Mouse (Mus musculus): ENCODE measurements around the gene Cela2a. TPM values are rescaled to one million over a fixed set of nuclear protein-coding genes. Genes with fewer than 3 reads are reported as not detected.
A peak's percentile ranks its signal among the peaks of the same experiment; 100 is the strongest.

Gene Cela2a
- polyA plus RNA-seq, 1 experiment from 2014 or later, result not detected

DNA sequence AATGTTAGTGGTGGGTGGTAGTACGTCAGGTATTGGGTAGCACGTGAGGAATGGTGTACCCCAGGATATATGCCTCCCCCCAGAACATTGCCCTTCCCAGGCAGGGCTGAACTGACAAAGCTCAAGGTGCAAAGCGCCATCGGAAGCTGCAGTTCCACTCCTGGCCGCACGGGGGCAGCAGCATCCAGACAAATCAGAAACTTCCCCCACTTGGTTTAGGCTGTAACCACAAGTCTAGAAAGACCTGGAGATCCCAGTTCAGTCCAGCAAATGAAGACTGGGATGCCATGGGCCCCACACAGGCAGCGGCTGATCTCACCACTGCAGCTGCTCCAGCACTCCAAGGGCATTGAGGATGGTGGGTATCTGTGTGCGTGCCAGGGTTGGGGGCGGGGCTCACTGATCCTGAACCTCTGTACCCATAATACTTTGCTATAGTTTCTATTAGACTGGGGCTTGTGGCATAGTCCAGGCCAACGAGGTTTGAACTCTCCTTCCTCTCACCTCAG is 31.5 kb upstream of the Cela2a start:
- Histone ChIP-seq H3K4me1 (peaks cover 6% of the 10 kb centered on the region), H3K27ac (replicated peaks) (peak overlapping the region; percentile 36; the same call in 1 of the 2 replicates), H3K27me3 (replicated peaks) (no peaks in the 10 kb centered on the region), H3K36me3 (peaks cover 48% of the 10 kb centered on the region), H3K4me2 (no peak overlapping the region), H3K4me3 (no peak overlapping the region), H3K9ac (0 out of 2 replicates have a peak overlapping the region, but pooled peaks have one; percentile 44), H3K9me3 (no peaks in the 10 kb centered on the region)
- 16% methylated on average over 10 of the region's 10 CpGs for WGBS
- ATAC-seq (ENCODE audit: extremely low read depth, insufficient number of reproducible peaks, low FRiP score, low TSS enrichment), result no peak

DNA sequence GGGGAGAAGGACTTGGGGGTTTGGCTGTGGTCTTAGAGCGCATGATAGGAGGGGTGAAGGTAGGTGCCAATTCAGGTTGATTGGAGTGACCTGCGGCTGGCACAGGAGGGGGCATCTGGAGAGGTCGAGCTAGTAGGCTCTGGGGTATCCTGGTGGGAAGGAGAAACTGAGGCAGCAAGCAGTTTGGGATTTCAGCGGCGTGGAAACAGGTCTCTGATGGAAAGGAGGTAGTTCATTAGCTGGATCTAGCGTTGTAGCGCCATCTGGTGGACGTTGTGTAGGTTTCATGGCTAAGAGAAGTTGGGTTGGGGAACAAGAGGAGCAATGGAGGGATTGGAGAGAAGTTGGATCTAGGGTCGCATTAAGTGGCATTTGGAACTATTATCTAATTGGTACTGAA is 27.5 kb upstream of the Cela2a start:
- Histone ChIP-seq H3K9ac (no peak overlapping the region), H3K36me3 (peaks cover 7% of the 10 kb centered on the region), H3K27ac (replicated peaks) (no peak overlapping the region), H3K27me3 (replicated peaks) (no peaks in the 10 kb centered on the region), H3K4me1 (peaks cover 6% of the 10 kb centered on the region), H3K9me3 (no peaks in the 10 kb centered on the region), H3K4me2 (no peak overlapping the region), H3K4me3 (no peak overlapping the region)
- ATAC-seq (ENCODE audit: extremely low read depth, insufficient number of reproducible peaks, low FRiP score, low TSS enrichment), result no peak
- WGBS, result 79% methylated on average over 9 of the region's 9 CpGs

DNA sequence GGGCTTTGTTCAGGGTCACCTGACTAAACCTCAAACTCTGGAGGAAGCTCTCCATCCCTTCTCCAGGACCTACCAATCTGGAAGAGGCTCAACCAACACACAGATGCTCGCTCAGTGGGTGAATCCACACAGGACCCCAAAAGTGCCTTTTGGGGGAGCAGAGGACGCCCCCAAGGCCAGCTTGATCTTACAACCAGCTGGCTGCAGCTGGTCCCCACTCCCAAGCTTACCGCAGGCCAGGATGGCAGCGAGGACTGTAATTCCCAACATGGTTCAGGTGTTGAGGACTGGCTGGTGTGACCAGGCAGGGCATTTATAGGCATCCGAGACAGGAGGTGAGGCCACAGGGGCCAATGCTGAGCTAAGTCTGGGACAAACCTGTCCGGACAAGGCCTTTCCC is 20.0 kb upstream of the Cela2a start, which contains the start of gene Ctrc:
TSS of gene Ctrc (minus strand) at position 361 of the 400 bp plus-strand sequence.
- Histone ChIP-seq H3K4me2 (no peak within 1 kb of the TSS), H3K27ac (replicated peaks) (no peak within 1 kb of the TSS), H3K9me3 (no peaks in the 10 kb centered on the region), H3K36me3 (no peaks in the 10 kb centered on the region), H3K4me1 (no peaks in the 10 kb centered on the region), H3K9ac (no peak within 1 kb of the TSS), H3K4me3 (no peak within 1 kb of the TSS), H3K27me3 (replicated peaks) (no peaks in the 10 kb centered on the region)
- WGBS, result 75% methylated on average over 6 of the region's 6 CpGs
- no peak for ATAC-seq (ENCODE audit: extremely low read depth, insufficient number of reproducible peaks, low FRiP score, low TSS enrichment)

- no peak for ATAC-seq (ENCODE audit: extremely low read depth, insufficient number of reproducible peaks, low FRiP score, low TSS enrichment)
- Histone ChIP-seq H3K9ac (no peak overlapping the region), H3K4me2 (no peak overlapping the region)
Measured at GRCm38 (mm10) chr4:141834536-141835095, 8.7 kb upstream of the Cela2a start.

DNA sequence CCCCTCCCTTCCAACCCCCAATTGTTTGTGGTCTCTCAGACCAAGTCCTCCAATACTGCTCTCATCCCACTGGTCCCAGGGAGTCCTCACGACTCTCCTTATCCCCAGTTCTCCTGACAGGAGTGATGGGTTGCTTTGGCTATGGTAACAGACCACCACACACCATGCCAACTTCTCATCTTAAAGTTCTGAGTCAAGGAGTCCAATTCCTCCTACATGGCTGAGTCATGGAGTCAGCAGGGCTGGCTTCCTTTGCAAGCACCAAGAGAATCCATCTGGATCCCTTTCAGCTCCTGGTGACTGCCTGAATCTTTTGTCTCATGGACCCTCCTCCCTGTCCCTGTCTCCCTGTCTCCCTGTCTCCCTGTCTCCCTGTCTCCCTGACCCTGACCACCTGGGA is 8.0 kb upstream of the Cela2a start:
- no peak overlapping the region for H3K27ac ChIP-seq (replicated peaks)
- H3K9me3 ChIP-seq, result no peaks in the 10 kb centered on the region
- 45% methylated on average over 1 of the region's 1 CpGs for WGBS
- 0 out of 2 replicates have a peak, but pooled peaks cover 3% of the 10 kb centered on the region for H3K4me1 ChIP-seq
- no peaks in the 10 kb centered on the region for H3K36me3 ChIP-seq
- no peak for ATAC-seq (ENCODE audit: extremely low read depth, insufficient number of reproducible peaks, low FRiP score, low TSS enrichment)
- no peak overlapping the region for H3K4me3 ChIP-seq
- no peak overlapping the region for H3K9ac ChIP-seq
- no peak overlapping the region for H3K4me2 ChIP-seq
- no peaks in the 10 kb centered on the region for H3K27me3 ChIP-seq (replicated peaks)

More at GRCm38 (mm10) chr4:141834536-141835095, 8.7 kb upstream of the Cela2a start:
- Histone ChIP-seq H3K27me3 (replicated peaks) (no peaks in the 10 kb centered on the region), H3K4me3 (no peak overlapping the region), H3K27ac (replicated peaks) (no peak overlapping the region), H3K4me1 (0 out of 2 replicates have a peak, but pooled peaks cover 3% of the 10 kb centered on the region), H3K9me3 (no peaks in the 10 kb centered on the region), H3K36me3 (no peaks in the 10 kb centered on the region)
- 45% methylated on average over 5 of the region's 5 CpGs for WGBS

GRCm38 (mm10) chr4:141831361-141831760 is 5.4 kb upstream of the Cela2a start:
- Histone ChIP-seq H3K4me1 (peaks cover 13% of the 10 kb centered on the region), H3K36me3 (no peaks in the 10 kb centered on the region), H3K9me3 (no peaks in the 10 kb centered on the region), H3K4me3 (no peak overlapping the region), H3K9ac (no peak overlapping the region), H3K4me2 (no peak overlapping the region), H3K27ac (replicated peaks) (no peak overlapping the region), H3K27me3 (replicated peaks) (no peaks in the 10 kb centered on the region)
- 78% methylated on average over 7 of the region's 7 CpGs for WGBS
- no peak for ATAC-seq (ENCODE audit: extremely low read depth, insufficient number of reproducible peaks, low FRiP score, low TSS enrichment)

DNA sequence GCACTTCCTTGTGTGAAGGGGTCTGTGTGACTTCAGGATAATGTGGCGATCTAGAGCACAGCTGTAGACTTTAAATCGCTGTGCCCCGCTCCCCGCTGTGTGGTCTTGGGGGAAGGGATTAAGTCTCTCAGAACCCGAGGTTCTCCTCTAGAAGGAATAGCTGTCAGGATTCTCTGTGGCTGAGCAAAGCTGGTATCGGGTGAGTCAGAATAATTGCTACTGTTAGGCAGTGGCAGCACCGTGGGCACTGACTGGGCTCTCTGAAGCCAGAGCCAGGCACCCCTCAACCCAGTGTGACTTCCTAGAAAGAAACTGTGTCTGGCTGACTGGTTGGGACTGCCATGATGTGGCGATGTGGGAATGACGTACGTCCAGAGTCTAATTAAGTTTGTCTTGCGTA is 4.4 kb upstream of the Cela2a start:
- no peak overlapping the region for H3K4me3 ChIP-seq
- peaks cover 13% of the 10 kb centered on the region for H3K4me1 ChIP-seq
- H3K27me3 ChIP-seq (replicated peaks), result no peaks in the 10 kb centered on the region
- no peak overlapping the region for H3K9ac ChIP-seq
- 60% methylated on average over 11 of the region's 11 CpGs for WGBS
- no peak overlapping the region for H3K4me2 ChIP-seq
- no peak for ATAC-seq (ENCODE audit: extremely low read depth, insufficient number of reproducible peaks, low FRiP score, low TSS enrichment)
- H3K27ac ChIP-seq (replicated peaks), result no peak overlapping the region
- no peaks in the 10 kb centered on the region for H3K9me3 ChIP-seq
- H3K36me3 ChIP-seq, result no peaks in the 10 kb centered on the region

GRCm38 (mm10) chr4:141828177-141828576 is 2.2 kb upstream of the Cela2a start:
- H3K4me3 ChIP-seq, result no peak overlapping the region
- H3K4me2 ChIP-seq, result no peak overlapping the region
- no peak overlapping the region for H3K9ac ChIP-seq
- H3K36me3 ChIP-seq, result no peaks in the 10 kb centered on the region
- 47% methylated on average over 4 of the region's 4 CpGs for WGBS
- no peak for ATAC-seq (ENCODE audit: extremely low read depth, insufficient number of reproducible peaks, low FRiP score, low TSS enrichment)
- H3K4me1 ChIP-seq, result peaks cover 11% of the 10 kb centered on the region
- H3K27me3 ChIP-seq (replicated peaks), result no peaks in the 10 kb centered on the region
- H3K27ac ChIP-seq (replicated peaks), result no peak overlapping the region
- no peaks in the 10 kb centered on the region for H3K9me3 ChIP-seq

GRCm38 (mm10) chr4:141827401-141827800 is 1.4 kb upstream of the Cela2a start:
- Histone ChIP-seq H3K4me1 (peaks cover 11% of the 10 kb centered on the region), H3K4me2 (no peak overlapping the region), H3K4me3 (no peak overlapping the region), H3K36me3 (no peaks in the 10 kb centered on the region), H3K9ac (no peak overlapping the region), H3K9me3 (no peaks in the 10 kb centered on the region), H3K27me3 (replicated peaks) (no peaks in the 10 kb centered on the region), H3K27ac (replicated peaks) (no peak overlapping the region)
- 81% methylated on average over 2 of the region's 2 CpGs for WGBS
- no peak for ATAC-seq (ENCODE audit: extremely low read depth, insufficient number of reproducible peaks, low FRiP score, low TSS enrichment)

GRCm38 (mm10) chr4:141822979-141823378 is 3.0 kb downstream of the Cela2a start:
- no peak for ATAC-seq (ENCODE audit: extremely low read depth, insufficient number of reproducible peaks, low FRiP score, low TSS enrichment)
- no peak overlapping the region for H3K27ac ChIP-seq (replicated peaks)
- peaks cover 14% of the 10 kb centered on the region for H3K4me1 ChIP-seq
- H3K27me3 ChIP-seq (replicated peaks), result no peaks in the 10 kb centered on the region
- 45% methylated on average over 3 of the region's 3 CpGs for WGBS
- no peak overlapping the region for H3K4me3 ChIP-seq
- no peak overlapping the region for H3K4me2 ChIP-seq
- no peaks in the 10 kb centered on the region for H3K9me3 ChIP-seq
- no peak overlapping the region for H3K9ac ChIP-seq
- H3K36me3 ChIP-seq, result no peaks in the 10 kb centered on the region

DNA sequence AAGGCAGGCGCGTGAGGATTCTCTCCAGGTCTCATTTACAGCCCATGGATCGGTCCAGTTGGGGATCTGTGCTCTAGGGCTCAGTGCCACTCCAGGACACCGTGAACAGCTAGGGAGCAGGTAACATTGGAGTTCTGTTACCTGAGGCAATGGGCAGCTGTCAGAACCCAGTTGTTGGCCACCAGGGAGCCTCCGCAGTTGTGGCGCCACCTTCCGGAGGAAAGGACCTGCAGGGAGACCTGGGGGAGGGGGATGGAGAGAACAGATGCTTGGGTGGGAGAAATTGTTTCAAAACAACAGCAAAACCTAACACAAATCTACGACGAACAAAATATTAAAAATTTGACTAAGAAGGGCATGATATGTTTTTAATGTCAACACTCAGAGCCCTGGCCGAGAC is 3.9 kb downstream of the Cela2a start:
- no peak for ATAC-seq (ENCODE audit: extremely low read depth, insufficient number of reproducible peaks, low FRiP score, low TSS enrichment)
- peaks cover 7% of the 10 kb centered on the region; the same call in 1 of the 2 replicates for H3K4me1 ChIP-seq
- H3K27me3 ChIP-seq (replicated peaks), result no peaks in the 10 kb centered on the region
- WGBS, result 60% methylated on average over 10 of the region's 10 CpGs
- no peak overlapping the region for H3K4me3 ChIP-seq
- no peaks in the 10 kb centered on the region for H3K9me3 ChIP-seq
- H3K27ac ChIP-seq (replicated peaks), result no peak overlapping the region
- no peak overlapping the region for H3K9ac ChIP-seq
- no peak overlapping the region for H3K4me2 ChIP-seq
- no peaks in the 10 kb centered on the region for H3K36me3 ChIP-seq

GRCm38 (mm10) chr4:141821178-141821577 is 4.8 kb downstream of the Cela2a start:
- Histone ChIP-seq H3K27ac (replicated peaks) (no peak overlapping the region), H3K4me3 (no peak overlapping the region), H3K36me3 (no peaks in the 10 kb centered on the region), H3K9ac (no peak overlapping the region), H3K4me1 (peaks cover 7% of the 10 kb centered on the region; the same call in 1 of the 2 replicates), H3K4me2 (no peak overlapping the region), H3K9me3 (no peaks in the 10 kb centered on the region), H3K27me3 (replicated peaks) (no peaks in the 10 kb centered on the region)
- WGBS, result 24% methylated on average over 3 of the region's 3 CpGs
- no peak for ATAC-seq (ENCODE audit: extremely low read depth, insufficient number of reproducible peaks, low FRiP score, low TSS enrichment)

All from heart, embryonic 13.5 days (tissue).